Mouse (Mus musculus) right cerebral cortex, postnatal 36 days (tissue): ENCODE data around the gene Fam122a.

Source experiments
- DNase-seq, 2 experiments: peaks; one replicate each; pipeline ENCODE4 v3.0.0; 2022; ENCODE audit warnings: low spot score in 2 of 2, mixed read lengths in 1 of 2

Fam122a gene

DNA sequence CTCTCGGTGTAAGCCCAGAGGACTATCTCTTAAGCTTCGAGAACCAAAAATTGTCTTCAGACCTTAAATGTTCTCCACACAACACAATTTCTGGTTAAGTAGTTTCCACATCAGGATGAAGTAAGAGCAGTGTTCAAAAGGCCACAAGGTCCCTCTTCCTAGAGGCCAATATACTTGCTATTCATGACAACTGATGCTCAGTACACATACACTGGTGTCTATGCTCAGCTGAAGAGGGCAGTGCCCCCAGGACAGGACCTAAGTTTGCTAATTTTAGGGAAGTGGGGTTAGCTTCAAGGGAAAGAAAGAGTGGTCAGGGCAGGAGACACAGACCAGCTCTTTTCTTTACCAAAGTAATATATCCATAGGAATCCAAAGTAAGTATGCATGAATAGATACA, 45.8 kb downstream of the Fam122a start:
- DNase-seq = no peak

DNA sequence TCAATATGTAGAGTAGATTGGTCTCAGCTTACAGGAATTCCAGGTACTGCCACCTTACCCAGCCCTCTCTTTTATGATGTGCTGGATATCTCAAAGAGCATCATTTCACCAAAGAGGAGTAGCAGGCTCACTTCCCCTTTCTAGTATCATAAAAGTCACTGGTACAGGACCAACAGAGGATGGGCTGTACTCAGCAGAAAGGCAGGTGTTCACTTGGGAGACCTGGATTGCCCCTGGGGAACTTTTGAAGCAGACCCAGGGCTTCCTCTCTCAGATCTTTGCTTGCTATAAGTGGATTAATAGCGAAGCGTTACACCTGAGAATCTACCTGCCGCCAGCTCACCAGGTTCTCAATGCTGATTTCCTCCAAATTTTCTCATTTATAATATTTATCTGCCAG, 49.1 kb downstream of the Fam122a start:
- no peak for DNase-seq

DNA sequence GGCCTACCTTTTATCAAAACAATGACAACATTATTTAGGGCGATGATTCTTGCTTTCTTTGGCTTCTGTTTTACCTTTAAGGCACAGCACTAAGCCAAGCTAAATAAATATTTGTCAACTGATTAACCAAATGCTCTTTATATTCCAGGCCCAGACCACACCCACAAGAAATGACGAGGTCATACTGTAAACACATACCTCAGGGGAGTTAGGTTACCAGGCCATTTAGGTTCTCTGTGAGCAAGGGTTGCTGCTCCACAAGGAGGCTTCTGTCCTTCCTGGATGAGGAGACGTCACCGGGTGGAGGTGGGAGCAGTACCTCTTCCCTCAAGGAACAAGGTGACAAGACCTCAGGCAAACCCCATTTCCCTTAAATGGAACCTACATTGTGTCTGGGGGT, 49.9 kb downstream of the Fam122a start:
- no peak for DNase-seq

- no peak for DNase-seq
Measured at GRCm38 (mm10) chr19:24426759-24427181, 50.4 kb downstream of the Fam122a start.
